Mouse (Mus musculus) right cerebral cortex, adult 2 months (tissue): ENCODE measurements around the gene Pde11a.
A peak's percentile ranks its signal among the peaks of the same experiment; 100 is the strongest.

Source experiments
- DNase-seq, 2 experiments: peaks; one replicate each; pipeline ENCODE4 v3.0.0; 2021 to 2022; ENCODE audit warnings: low spot score in 2 of 2

Pde11a gene

DNA sequence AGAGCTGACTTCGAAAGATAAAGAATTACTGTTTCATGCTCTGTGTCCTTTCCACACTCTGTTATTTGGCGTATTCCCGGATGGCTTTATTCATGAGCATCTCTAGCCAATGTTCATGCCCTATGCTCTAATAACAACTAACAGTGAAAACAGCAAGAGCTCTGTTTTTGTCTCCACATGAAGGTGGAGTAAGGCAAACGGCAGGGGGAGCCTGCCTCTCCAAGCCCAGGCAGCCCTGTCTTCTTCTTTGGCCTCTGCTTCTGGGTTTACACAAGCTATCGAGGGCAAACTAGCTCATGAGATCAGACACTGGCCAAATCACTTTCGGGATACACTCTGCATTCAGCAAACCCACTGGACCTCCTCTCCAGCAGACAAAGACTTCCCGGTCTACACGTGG is 241.3 kb downstream of the Pde11a start:
- DNase-seq = no peak

- DNase-seq = no peak
Measured at GRCm38 (mm10) chr2:76095861-76096260, 242.7 kb downstream of the Pde11a start.

DNA sequence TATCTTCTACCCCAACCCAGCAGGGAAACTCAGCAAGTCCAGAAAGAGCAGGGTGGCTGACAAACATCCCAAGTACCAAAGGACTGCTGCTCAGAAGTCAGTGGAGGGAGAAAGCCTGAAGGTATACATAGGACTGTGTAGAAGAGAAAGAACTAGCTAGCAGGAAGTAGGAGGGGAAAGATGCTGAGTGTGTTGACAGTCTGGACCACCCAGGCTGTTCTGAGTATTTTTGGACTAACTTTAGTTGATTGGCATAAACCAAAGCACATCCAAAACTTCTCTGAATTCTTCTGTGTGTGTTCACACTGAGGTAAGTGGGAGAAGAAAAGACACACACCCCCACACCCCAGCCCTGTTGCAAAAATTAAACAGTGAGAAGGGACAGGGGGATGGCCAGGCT is 248.1 kb downstream of the Pde11a start:
- no peak for DNase-seq

- no peak for DNase-seq
Measured at GRCm38 (mm10) chr2:76088844-76089243, 249.7 kb downstream of the Pde11a start.

GRCm38 (mm10) chr2:76088413-76088812 is 250.2 kb downstream of the Pde11a start:
- no peak for DNase-seq

- DNase-seq = no peak
Measured at GRCm38 (mm10) chr2:76087170-76087569, 251.4 kb downstream of the Pde11a start.

GRCm38 (mm10) chr2:76084982-76085381 is 253.6 kb downstream of the Pde11a start:
- no peak for DNase-seq

DNA sequence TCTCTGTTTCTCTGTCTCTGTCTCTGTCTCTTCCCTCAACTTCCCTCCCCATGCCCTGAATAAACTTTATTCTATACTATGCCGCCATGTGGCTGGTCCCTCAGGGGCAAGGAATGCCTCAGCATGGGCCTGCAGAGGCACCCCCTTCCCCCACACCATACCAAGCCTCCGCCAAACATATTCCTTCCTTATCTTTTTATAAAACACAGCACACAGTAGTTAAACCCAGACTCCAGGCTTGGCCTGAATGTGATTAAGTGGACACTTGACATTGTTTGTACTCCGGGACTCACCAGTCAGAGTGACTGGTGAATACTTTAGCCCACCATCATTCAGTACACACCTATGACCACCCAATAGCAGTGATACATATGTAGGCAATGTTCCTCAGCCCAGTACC is 254.7 kb downstream of the Pde11a start:
- no peak for DNase-seq

GRCm38 (mm10) chr2:76083396-76083795 is 255.2 kb downstream of the Pde11a start:
- no peak for DNase-seq

DNA sequence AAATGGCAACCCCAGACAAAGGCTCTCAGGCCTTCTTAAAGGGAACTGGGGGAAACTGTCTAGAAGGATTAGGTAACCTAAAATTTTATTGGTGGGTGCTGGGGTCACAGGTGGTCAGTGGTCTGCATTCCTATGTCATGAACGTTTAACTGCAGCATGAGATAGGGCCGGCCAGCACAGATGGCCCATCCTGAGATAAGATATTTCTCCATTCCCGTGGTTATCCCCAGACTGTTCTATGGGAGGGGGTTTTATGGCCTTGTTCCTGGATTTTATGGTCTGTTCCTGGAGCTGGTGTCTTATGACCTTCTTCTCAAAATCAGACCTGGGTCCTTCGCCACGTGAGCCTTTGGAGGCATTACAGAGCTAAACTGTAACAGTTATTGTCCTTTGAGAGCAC is 256.6 kb downstream of the Pde11a start:
- no peak for DNase-seq

DNA sequence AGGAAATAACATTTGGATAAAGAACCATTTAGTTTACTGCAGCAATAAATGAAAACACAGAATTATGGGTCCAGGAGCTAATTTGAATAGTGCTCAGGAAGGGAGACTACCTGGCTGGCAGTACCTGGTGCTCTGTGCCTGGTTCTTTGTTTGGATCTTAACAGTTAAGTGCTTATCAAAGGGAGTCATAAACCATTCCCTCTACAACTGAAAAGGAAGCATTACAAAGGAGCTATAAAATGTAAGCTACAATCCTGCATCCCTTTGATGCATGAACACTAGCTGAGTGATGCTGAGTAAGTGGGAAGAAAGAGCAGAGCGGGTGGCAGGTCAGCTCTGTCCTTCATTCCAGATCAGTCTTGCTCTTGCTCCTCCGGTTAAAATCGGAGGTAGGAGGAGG is 258.0 kb downstream of the Pde11a start:
- DNase-seq = no peak

DNA sequence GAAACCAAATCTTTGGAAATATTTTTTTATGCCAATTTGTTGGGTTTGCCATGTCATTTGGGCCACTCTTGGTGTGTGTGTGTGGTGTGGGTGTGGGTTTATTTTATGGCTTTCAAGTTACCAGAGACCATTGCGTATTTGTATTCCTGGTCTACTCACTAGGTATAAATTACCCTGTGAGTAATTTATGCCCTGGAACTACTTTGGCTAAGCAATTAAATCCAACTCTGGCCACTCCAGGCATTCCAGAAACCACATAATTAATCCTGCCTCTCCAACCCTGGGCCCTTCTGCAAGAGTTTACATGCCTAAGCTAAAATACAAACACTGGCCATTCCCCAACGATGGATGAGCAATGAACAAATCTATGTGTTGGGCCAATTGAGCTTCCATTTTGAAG is 261.7 kb downstream of the Pde11a start:
- no peak for DNase-seq

DNA sequence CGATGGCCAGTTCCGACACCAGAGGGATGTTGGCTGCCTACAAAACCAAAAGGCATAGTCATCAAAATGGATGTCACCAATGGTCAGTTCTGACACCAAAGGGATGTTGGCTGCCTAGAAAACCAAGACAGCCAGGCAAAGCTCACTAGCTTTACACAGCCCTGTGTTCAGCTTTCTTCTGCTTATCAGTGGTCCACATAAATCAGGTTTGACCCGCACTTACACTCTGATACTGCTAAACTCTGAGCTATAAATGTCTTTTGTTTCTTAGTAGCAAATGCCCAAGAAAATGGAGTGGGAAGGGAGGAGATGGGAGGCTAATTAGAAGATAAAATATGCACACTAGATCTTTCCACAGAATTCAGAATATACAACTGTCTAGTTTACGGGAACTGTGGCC is 262.5 kb downstream of the Pde11a start:
- DNase-seq = no peak

- no peak for DNase-seq
Measured at GRCm38 (mm10) chr2:76073079-76073478, 265.5 kb downstream of the Pde11a start.

GRCm38 (mm10) chr2:76070432-76071306 is 267.9 kb downstream of the Pde11a start:
- peak; percentile 66 to 67 for DNase-seq

DNA sequence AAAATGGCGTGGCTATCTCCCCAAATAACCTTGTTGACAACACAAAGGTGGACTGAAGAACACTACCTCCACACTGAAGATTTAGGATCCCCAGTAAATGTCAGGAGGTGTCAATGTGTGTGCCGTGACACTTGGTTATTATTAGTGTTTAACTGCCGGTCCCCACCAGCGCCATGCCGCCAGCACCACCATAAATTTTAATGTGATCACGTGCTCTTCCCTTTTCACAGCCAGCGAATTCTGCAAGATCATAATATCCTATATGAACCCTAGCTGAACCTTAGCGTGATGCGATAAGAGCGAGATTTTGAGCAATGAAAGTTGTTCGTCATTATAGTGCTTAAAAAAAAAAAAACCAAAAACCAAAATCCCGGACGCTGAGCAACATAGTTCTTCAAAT is 269.3 kb downstream of the Pde11a start:
- no peak for DNase-seq

DNA sequence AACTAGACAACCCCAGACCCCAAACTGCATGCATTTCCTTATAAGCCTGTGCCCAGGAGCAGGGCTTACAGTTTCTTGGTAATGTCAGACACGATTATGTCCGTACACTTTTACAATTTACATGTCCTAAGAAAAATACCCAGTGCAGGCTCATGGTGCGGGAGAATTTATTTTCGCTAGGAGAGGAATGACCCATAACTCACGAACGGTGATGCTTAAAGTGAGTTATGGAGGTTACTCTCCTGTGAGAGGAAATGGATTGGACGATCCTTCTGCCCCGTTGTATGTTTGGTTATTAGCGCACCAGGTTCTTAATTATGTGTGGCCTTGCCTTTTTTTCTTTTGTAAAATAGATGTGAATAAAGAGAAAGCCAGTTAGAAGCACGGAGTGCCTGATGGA is 270.4 kb downstream of the Pde11a start:
- DNase-seq = no peak

DNA sequence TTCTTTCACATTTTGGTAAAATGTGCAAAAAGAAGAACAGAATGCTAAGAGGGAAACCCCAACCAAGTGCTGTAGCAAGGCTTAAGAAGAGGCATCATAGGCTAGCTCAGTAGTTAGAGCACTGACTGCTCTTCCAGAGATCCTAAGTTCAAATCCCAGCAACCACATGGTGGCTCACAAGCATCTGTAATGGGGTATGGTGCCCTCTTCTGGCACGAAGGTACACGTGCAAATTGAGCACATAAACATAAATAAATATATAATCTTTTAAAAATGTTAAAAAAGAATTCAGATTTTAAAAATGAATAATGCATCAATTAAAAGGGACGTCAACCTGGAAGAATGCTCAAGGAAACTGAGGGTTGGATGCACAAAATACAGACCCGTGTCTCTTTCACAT is 271.4 kb downstream of the Pde11a start:
- no peak for DNase-seq

DNA sequence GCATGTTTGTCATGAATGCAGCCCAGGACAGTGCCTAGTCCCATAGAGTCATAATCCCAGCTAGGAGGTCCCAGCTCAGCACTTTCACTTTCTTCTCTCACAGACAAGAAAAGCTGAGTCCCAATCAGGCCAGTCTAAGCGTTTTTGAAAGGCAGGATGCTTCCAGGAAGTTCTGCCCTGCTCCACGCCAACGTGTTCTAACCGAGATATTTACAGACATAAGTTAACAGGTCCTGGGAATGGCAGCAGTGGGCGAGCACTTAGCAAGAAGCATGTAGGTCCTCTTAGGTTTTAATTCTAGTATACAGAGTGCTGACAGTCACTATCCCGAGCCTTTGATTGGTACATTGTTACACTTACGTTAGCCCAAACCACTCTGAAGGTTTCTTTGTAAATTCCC is 273.3 kb downstream of the Pde11a start:
- DNase-seq = no peak

GRCm38 (mm10) chr2:76064078-76064477 is 274.5 kb downstream of the Pde11a start:
- peak; percentile 31 to 40 for DNase-seq

GRCm38 (mm10) chr2:76060207-76060606 is 278.4 kb downstream of the Pde11a start:
- DNase-seq = no peak

DNA sequence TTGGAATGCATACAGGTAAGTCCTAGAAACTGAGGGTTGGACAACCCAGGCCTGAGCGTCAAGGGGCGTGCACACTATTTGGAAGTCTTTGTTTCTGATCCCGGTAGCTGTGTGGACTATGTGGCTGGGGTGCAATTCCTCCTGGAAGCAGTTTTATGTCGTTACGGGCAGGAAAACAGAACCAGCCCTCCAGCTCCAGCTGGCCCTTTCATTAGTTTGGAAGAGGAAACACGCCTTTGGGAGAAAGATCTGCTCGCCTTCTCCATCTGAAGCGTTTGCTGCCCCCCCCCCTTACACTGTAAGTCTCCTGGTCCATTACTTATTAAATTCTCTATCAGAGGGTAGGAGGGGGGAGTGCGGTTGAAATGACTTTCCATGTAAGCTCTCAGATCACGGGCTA is 279.0 kb downstream of the Pde11a start:
- no peak for DNase-seq

- no peak for DNase-seq
Measured at GRCm38 (mm10) chr2:76058661-76059467, 279.7 kb downstream of the Pde11a start.
